Mouse (Mus musculus): ENCODE results near the gene Nfib. TPM values are rescaled to one million over a fixed set of nuclear protein-coding genes. Genes with fewer than 3 reads are reported as not detected.

Nfib gene
- total and polyA plus RNA-seq, 2 experiments, result 16.4 to 50.0 TPM

DNA sequence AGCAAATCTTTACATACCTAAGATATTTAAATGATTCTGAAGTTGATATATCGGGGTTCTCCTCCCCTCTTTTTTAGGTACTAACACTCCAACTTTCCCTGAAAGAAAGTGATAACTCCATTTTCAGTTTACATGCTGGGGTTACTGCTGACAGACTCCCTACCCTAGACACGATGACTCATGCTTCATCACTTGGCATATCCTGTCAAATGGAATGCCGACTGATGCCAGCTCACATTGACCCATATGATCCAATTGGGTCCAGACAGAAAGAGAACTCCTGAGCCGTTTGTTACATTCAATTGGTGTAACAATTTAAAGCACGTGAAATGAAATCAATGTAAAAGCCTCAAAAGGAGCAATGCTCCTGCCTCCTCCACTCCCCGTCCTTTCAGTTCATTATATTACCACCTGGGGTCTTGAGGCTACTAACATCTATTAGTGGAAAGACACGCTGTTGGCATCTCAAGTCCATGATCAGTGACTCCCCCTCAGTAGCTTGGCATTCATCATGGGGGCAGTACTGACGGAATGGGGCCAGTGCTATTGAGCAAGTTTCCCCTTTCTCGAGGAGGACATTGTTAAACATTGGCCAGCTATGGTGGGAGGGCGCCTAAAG, 155.7 kb downstream of the Nfib start:
- Histone ChIP-seq H3K36me3 (ENCODE audit: control insufficient read depth, insufficient read depth, low read length) (no peaks in the 10 kb centered on the region), H3K4me3 (ENCODE audit: insufficient read depth, low read depth, low read length) (no peak overlapping the region), H3K27me3 (ENCODE audit: control insufficient read depth, insufficient read depth, low read length) (no peaks in the 10 kb centered on the region), H3K79me2 (ENCODE audit: control insufficient read depth, insufficient read depth, low read length) (no peaks in the 10 kb centered on the region), H3K9ac (ENCODE audit: low read depth, low read length) (no peak overlapping the region), H3K4me1 (ENCODE audit: control insufficient read depth, insufficient read depth, low read length) (no peaks in the 10 kb centered on the region), H3K27ac (replicated peaks; ENCODE audit: insufficient read depth, low read depth, low read length) (no peak overlapping the region)
- no peak for DNase-seq (ENCODE audit: extremely low read depth, low read depth, low spot score)
- TF ChIP-seq CTCF (IDR thresholded peaks at IDR 0.05; ENCODE audit: low read depth, low read length), result no peak
- TF ChIP-seq POLR2A (IDR thresholded peaks at IDR 0.05; ENCODE audit: extremely low read depth, insufficient read depth, low read length), result no peak
- WGBS, result 80% methylated on average over 10 of the region's 10 CpGs

- WGBS, result 94% methylated on average over 1 of the region's 1 CpGs
- Histone ChIP-seq H3K27ac (replicated peaks; ENCODE audit: insufficient read depth, low read depth, low read length) (no peak overlapping the region), H3K4me1 (ENCODE audit: control insufficient read depth, insufficient read depth, low read length) (no peaks in the 10 kb centered on the region), H3K27me3 (ENCODE audit: control insufficient read depth, insufficient read depth, low read length) (no peaks in the 10 kb centered on the region), H3K79me2 (ENCODE audit: control insufficient read depth, insufficient read depth, low read length) (no peaks in the 10 kb centered on the region), H3K36me3 (ENCODE audit: control insufficient read depth, insufficient read depth, low read length) (no peaks in the 10 kb centered on the region), H3K9ac (ENCODE audit: low read depth, low read length) (no peak overlapping the region), H3K4me3 (ENCODE audit: insufficient read depth, low read depth, low read length) (no peak overlapping the region)
- DNase-seq (ENCODE audit: extremely low read depth, low read depth, low spot score), result no peak
- TF ChIP-seq POLR2A (IDR thresholded peaks at IDR 0.05; ENCODE audit: extremely low read depth, insufficient read depth, low read length) (no peak), CTCF (IDR thresholded peaks at IDR 0.05; ENCODE audit: low read depth, low read length) (no peak)
Observed at GRCm38 (mm10) chr4:82548247-82548646, 157.3 kb downstream of the Nfib start.

GRCm38 (mm10) chr4:82543936-82544335, 161.6 kb downstream of the Nfib start:
- no peak for TF ChIP-seq POLR2A (IDR thresholded peaks at IDR 0.05; ENCODE audit: extremely low read depth, insufficient read depth, low read length)
- TF ChIP-seq CTCF (IDR thresholded peaks at IDR 0.05; ENCODE audit: low read depth, low read length), result no peak
- H3K4me1 ChIP-seq (ENCODE audit: control insufficient read depth, insufficient read depth, low read length), result peaks cover 3% of the 10 kb centered on the region
- H3K27me3 ChIP-seq (ENCODE audit: control insufficient read depth, insufficient read depth, low read length), result no peaks in the 10 kb centered on the region
- DNase-seq (ENCODE audit: extremely low read depth, low read depth, low spot score), result no peak
- no peak overlapping the region for H3K4me3 ChIP-seq (ENCODE audit: insufficient read depth, low read depth, low read length)
- H3K36me3 ChIP-seq (ENCODE audit: control insufficient read depth, insufficient read depth, low read length), result no peaks in the 10 kb centered on the region
- H3K79me2 ChIP-seq (ENCODE audit: control insufficient read depth, insufficient read depth, low read length), result no peaks in the 10 kb centered on the region
- no peak overlapping the region for H3K27ac ChIP-seq (replicated peaks; ENCODE audit: insufficient read depth, low read depth, low read length)
- H3K9ac ChIP-seq (ENCODE audit: low read depth, low read length), result no peak overlapping the region
- WGBS, result 87% methylated on average over 3 of the region's 3 CpGs

DNA sequence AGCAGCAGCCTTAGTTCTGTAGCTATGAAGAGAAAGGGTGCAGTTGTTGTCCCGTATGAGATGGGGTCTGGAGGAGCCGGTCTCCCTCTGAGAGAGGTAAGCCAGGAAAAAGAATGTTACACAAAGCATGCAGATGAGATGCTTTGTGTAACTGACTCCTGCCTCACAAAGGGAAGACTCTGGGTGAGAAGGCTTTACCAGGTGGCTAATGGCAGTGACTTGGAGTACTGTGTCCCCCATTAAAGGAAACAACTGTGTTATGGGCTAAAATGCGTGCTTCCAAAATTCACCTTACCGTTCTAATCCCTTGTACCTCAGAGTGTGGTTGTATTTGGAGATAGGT, 162.2 kb downstream of the Nfib start:
- 95% methylated on average over 4 of the region's 4 CpGs for WGBS
- peaks cover 3% of the 10 kb centered on the region for H3K4me1 ChIP-seq (ENCODE audit: control insufficient read depth, insufficient read depth, low read length)
- no peak for TF ChIP-seq POLR2A (IDR thresholded peaks at IDR 0.05; ENCODE audit: extremely low read depth, insufficient read depth, low read length)
- TF ChIP-seq CTCF (IDR thresholded peaks at IDR 0.05; ENCODE audit: low read depth, low read length), result no peak

DNA sequence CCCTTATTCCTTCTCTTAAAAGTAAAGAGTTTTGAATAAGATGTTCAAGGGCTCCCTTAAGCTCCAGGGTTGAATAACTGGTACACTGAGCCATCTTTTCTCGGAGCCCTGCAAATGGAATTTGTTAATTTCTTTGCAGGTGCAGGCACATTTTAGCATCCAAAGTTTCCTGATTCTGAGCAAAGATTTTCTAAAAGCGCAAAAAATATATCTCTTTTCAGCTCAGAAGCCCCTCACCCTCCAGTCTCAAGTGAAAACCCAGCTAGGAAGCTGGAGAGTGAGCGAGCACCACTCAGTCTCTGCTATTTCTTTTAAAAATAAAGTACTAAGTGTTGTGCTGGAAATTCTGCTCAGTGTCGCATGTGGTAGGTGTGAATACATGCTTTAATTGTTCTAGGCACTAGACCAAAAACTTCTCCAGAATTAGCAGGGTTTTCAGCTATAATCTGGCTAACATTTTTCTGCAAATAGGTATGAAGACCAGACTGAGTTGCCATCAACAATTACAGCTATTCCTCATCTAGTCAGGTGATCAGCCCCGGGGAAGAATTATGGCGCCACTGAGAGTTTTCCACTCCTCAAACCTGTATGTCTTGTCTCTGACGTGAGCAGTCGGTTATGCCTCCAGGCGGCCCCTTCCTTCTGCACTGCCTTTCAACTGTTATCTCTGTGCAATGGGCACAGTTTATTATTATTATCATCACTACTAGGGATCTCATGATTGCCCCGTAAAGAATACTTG, 162.7 kb downstream of the Nfib start:
- H3K27ac ChIP-seq (replicated peaks; ENCODE audit: insufficient read depth, low read depth, low read length), result no peak overlapping the region
- H3K4me1 ChIP-seq (ENCODE audit: control insufficient read depth, insufficient read depth, low read length), result peaks cover 3% of the 10 kb centered on the region
- no peaks in the 10 kb centered on the region for H3K27me3 ChIP-seq (ENCODE audit: control insufficient read depth, insufficient read depth, low read length)
- H3K9ac ChIP-seq (ENCODE audit: low read depth, low read length), result no peak overlapping the region
- H3K36me3 ChIP-seq (ENCODE audit: control insufficient read depth, insufficient read depth, low read length), result no peaks in the 10 kb centered on the region
- TF ChIP-seq POLR2A (IDR thresholded peaks at IDR 0.05; ENCODE audit: extremely low read depth, insufficient read depth, low read length), result no peak
- TF ChIP-seq CTCF (IDR thresholded peaks at IDR 0.05; ENCODE audit: low read depth, low read length), result no peak
- no peak overlapping the region for H3K4me3 ChIP-seq (ENCODE audit: insufficient read depth, low read depth, low read length)
- WGBS, result 93% methylated on average over 10 of the region's 10 CpGs
- no peaks in the 10 kb centered on the region for H3K79me2 ChIP-seq (ENCODE audit: control insufficient read depth, insufficient read depth, low read length)
- DNase-seq (ENCODE audit: extremely low read depth, low read depth, low spot score), result no peak

More for the DNA sequence above, 162.2 kb downstream of the Nfib start:
- Histone ChIP-seq H3K27ac (replicated peaks; ENCODE audit: insufficient read depth, low read depth, low read length) (no peak overlapping the region), H3K9ac (ENCODE audit: low read depth, low read length) (no peak overlapping the region), H3K36me3 (ENCODE audit: control insufficient read depth, insufficient read depth, low read length) (no peaks in the 10 kb centered on the region), H3K4me3 (ENCODE audit: insufficient read depth, low read depth, low read length) (no peak overlapping the region), H3K27me3 (ENCODE audit: control insufficient read depth, insufficient read depth, low read length) (no peaks in the 10 kb centered on the region), H3K79me2 (ENCODE audit: control insufficient read depth, insufficient read depth, low read length) (no peaks in the 10 kb centered on the region)
- DNase-seq (ENCODE audit: extremely low read depth, low read depth, low spot score), result no peak

All from liver, adult 2 months (tissue).